Mouse (Mus musculus): ENCODE data around the gene Gm49630. TPM values are rescaled to one million over a fixed set of nuclear protein-coding genes. Genes with fewer than 3 reads are reported as not detected.
"Not testable (repeated sequence)": the region's sequence is repeated elsewhere in the genome, so short reads cannot be mapped to it uniquely, and the experiment has no call there.

Gene Gm49630
- not detected for total RNA-seq (2021)
- long read RNA-seq, experiment 1 = 0 reads
- long read RNA-seq, experiment 2 = 0 reads

DNA sequence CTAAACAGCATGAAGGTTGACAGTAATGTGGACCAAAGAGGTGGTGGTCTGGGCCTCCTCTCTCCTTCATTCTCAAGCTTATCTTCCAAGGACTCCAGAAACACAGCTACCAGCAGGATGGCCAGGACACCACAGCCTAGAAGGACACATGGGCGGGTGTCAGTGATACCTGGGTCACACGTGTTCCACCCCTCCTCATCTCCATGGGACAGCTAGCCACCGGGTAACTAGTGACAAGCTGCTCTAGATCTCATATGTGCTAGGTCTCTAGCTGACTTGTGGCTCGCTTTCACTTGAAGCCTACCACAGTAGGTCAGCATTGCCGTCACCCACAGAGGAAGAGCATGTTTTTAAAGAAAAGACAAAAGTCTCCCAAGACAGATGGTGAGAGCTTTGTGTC is at the start of gene Gm49630:
Gene Gm49630, minus strand, starts transcription at position 101 of the 400 bp plus-strand sequence.
- not testable (repeated sequence) for DNase-seq (ENCODE audit: low spot score in 2 of 2)

DNA sequence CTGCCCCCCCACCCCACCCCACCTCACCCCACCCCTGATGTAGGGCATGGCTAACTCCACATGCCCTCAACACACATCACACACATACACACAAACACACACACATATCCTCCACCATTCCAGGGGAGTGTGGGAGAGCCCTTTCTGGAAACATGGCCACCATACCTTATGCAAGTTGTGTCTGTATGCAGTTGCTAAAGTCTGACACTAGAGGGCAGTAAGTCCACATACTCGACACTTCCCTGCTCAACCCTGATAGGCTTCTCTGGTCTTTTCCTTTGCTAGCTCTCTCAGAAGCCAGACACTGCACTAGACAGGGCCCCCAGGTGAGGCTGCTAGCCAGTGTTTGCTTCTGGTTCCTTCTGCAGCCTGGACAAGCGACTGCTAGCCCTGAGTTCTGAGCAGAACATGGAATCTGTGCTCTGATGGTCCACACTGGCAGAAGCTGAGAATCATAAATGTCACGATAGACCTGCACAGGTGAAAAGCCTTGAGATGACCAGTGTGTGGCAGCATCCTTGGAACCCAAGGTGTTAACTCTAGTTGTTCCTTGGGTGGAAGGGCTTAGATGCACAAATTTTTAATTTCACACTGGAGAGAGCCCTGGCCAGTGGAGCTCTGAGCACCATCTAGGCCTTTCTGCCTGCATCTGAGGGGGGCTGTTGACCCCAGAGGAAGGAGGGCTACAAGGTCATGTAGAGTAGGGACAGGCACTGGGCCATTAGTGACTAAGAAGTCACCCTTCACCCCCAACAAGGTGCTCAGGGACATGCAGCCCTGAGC is 48.6 kb upstream of the Gm49630 start:
- DNase-seq (ENCODE audit: low spot score in 2 of 2) = not testable (repeated sequence)

DNA sequence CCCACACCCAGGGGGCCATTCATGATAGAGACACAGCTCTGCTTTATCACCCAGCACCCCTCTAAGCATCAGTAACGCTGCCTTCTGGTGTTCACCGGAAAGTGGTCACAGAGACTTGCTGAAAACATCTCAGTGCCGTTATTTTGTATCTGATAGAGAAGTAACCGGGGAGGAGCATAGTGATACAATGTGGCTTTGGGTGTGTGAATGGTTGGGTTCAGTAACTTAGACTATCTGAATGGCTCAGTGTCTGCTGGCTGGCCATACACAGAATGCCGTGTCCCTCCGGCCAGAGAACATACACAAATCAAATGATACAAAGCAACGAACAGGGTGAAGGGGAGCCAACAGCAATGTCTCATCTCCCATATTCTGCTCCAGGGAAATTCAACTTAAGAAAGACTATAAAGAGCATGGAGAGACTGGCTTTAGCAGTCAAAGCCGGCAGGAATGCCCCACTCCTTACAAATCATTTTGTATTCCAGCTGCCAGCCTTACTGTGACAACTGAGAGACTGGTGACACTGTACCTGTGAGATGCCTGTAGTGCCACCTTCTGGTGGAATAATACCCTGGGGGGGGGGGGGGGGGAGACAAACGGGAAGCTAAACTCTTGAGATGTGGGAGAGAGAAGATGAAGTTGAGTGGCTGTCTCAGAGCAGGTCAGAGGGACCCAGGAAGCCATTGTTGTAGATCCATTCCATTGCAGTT is 43.0 kb upstream of the Gm49630 start:
- DNase-seq (ENCODE audit: low spot score in 2 of 2) = not testable (repeated sequence)

DNA sequence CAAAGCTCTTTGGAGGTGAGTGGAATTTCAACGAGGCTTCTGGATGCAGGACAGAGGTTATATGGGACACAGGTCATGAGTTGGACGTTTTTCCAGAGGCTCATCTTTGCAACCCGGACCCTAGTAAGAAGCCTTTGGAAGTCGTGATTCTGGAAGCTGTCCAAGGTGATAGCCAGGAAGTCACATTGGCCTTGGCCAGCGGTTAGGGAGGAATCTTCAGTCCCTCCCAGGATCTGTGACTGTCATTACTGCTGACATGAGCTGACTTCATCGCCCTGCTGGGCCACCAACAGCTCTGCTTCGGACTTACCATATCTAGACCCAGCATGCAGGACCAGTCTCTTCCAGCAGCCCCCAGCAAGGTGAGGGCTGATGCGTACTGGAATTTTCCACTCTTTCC is 41.6 kb upstream of the Gm49630 start:
- DNase-seq (ENCODE audit: low spot score in 2 of 2) = not testable (repeated sequence)

DNA sequence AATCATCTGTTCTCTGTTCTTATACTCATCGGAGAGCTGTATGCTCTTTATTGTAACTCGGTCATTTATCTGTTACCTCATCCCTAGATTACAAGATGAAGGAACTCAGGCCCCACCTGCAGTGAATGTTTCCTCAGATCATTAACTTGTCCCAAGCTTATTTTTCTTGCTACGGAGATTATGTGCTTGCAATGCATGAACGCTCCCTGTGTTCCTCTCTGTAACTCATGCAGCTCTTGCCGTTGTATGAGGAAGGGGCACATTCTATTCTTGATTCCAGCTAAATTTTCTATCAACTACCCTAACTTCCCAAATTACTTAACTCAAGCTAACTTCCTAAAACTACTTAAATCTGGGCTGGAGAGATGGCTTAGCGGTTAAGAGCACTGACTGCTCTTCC is 28.0 kb upstream of the Gm49630 start:
- not testable (repeated sequence) for DNase-seq (ENCODE audit: low spot score in 2 of 2)

DNA sequence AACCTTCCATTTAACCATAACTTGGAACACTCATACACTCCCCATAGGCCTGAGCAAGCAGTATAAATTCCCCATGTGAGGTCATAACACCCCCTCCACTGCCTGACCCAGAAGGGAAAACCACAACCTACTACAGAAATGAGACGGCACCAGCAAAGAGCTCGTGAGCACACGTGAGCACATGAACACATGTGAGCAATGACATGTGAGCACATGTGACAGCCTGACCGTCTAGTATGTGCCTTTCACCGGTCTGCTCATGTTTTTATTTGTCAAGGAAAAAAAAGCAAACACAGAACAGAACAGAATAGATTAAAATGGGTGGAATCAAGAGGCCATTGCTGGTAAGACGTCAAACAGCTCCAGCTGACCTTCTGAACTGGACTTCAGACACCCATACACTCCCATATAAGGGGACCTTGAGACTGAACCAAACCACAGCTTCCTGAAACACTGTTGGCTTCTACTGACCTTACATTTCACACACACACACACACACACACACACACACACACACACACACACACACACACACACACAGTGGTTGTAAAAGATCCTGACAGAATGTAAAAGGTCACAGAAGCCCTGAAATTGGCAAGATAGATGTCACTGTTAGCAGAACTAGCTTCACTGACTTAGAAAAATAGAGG is 26.5 kb upstream of the Gm49630 start:
- not testable (repeated sequence) for DNase-seq (ENCODE audit: low spot score in 2 of 2)

DNA sequence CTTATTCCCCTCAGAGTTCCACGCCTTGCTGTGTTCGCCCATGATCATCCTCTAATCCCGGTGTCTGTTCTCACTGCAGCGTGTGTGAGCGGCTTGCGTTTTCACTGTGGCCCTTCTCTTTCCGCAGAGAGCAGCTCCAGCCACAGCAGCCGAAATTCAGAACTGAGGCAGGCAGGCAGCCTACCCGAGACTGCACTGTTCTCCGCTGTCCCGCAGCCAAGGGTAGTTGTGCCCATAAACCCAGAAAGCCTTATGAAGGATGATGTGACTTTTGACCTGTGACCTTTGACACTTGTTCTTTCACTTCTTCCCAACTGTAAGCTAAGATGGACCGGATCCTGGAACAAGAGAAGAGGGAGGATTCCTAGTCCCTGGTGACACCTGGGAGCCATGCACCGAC is 25.3 kb upstream of the Gm49630 start:
- DNase-seq (ENCODE audit: low spot score in 2 of 2) = not testable (repeated sequence)

DNA sequence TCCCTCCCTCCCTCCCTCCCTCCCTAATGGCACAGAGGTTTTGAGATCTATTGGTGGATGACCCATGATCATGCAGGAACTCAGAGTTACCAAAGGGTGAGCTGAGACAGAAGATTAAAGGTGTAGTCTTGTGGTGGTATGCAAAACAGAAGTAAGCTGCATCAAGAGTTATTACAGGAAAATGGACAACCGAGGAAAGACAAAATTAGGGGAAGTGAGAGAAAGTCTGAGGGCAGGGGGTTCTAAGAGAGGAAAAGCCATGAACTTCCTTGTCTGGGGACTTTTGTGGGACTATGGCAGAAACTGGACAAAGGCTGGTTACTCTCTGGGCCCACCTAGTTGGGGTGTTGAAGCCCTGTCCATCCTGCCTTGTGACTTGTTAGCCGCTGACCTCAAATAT is 24.5 kb upstream of the Gm49630 start:
- not testable (repeated sequence) for DNase-seq (ENCODE audit: low spot score in 2 of 2)

DNA sequence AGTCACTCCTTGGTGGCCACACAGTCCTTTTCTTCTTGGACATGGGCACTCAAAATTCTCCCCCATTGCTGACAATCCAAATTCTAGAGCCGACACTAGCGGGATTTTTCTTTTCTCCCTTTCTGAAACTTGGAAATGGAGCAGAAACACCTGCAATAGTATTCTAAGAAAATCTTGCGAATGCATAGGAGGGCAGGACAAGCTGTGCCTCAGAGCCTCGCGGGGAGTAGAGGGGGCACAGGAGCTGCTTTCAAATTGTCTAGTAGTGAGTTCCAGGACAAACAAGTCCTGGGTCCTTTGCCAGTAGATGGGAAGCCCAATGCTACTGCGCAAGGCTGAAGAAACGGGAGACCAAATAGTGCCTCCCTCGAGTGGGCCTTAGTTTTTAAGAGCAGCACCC is 23.9 kb upstream of the Gm49630 start:
- peak in 1 of 2 experiments; percentile 23 for DNase-seq (ENCODE audit: low spot score in 2 of 2)

DNA sequence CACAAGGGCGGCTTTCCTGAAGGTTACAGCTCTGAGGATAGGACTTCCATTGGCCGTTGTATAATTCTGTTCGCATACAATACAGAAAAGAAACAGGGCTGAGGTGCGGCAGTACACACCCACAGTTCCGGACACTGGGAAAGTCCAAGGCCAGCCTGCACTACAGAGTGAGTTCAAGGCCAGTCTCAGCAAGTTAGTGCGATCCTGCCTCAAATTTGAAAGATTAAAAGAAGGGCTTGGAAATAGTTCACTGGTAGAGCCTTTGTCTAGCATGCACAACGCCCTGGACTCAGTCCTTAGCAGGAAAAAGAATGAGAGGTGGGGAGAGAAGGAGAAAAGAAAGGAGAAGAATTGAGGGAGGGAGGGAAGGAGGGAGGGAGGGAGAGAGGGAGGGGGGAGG is 23.3 kb upstream of the Gm49630 start:
- peak; percentile 22 to 37 for DNase-seq (ENCODE audit: low spot score in 2 of 2)

DNA sequence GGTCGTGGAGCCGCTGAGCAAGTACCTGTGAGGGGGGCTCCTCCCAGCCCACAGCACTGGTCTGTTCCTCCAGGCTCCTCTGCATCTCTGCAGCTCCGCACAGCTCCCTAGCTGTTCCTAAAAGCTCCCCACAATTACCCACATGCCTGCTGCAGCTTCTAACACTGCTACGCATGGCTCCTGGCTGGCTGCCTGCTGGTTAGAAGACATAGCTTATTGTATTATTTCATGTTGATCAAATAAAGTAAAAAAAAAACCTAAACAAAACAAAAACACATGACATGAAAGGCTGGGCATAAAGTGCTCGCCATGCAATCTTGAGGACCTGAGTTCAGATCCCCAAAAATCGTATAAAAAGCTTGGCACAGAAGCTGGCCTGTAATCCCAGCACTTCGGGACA is 18.1 kb upstream of the Gm49630 start:
- DNase-seq (ENCODE audit: low spot score in 2 of 2) = not testable (repeated sequence)

DNA sequence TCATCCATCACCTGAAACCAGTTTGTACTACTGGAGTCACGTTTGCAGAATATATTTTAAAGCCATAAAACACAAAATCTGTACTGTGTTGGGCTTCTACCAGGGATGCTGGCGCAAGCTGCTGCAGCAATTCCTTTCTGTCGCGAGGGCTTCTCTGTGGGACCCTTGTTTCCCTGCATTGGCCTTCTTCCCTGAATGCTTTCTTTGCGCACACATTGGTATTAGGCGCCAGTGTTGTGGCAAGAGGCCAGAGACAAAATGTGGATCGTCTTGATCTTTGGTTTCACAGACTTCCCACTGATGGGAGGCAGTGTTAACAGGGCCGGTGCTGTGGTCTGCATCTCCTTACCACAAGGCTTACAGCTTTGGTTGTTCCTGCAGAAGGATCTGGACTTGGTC is 17.2 kb upstream of the Gm49630 start:
- DNase-seq (ENCODE audit: low spot score in 2 of 2) = not testable (repeated sequence)

DNA sequence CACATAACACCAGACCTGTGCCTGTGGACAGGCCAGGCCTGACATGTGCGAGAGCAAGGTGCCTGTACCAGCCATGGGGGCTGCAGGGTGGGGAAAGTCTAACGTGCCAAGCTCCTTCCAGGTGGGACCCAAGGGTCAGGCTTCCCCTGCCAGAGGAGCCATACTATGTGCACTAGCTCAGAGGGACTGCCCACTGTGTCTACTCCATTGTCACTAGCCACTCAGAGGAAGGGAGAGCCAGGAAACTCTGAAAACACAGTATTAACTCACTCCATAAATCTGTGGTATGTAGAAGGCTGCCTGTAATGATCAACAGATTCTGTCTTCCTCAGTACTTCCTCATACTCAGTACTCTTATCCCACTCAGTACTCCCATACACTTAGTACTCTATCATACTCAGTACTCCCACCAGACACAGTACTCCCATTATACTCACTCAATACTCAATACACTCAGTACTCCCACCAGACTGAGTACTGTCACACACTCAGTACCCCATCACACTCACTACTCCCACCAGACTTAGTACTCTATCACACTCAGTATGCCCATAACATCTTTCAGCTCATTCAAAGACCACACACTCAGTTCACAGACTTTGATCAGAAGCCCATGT is 16.7 kb upstream of the Gm49630 start:
- DNase-seq (ENCODE audit: low spot score in 2 of 2) = not testable (repeated sequence)

DNA sequence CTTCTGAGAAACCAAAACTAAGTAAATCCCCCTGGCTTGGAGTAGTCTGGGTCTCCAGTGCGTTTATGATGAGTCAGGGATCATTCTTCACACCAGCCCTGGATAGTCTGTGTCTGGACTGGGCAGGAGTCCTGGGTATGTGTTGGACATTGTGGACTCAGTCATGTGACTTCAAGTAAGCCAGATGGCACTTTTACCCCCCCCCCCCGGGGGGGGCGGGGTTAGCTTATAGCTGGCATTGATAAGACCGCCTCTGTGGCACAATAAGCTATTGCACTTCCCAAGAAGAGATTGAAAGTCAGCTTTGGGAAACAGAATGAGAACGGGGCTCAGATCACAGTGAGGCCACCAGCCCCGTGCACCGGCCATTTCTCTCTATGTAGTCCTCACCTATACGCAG is 14.2 kb upstream of the Gm49630 start:
- DNase-seq (ENCODE audit: low spot score in 2 of 2) = not testable (repeated sequence)

DNA sequence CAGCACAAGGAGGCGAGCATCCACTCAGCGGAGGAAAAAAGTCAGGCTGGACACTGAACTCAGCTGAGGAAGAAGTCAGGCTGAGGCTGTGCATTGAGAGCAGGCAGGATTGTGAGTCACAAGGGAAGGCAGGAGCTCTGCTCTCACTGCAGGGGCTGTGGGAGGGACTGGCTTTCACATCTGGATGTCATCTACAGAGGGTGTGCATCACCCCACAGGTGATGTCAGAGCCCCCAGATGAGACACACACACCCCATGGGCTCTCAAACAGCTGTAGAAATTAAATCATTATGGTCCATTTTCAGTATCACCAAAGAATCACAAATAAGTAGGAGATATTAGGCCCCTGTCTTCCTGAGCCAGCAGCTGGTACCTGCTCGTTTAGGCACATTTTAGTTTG is 13.6 kb upstream of the Gm49630 start, which contains the start of gene Unc93a2:
Gene Unc93a2, minus strand, starts transcription at position 101 of the 400 bp plus-strand sequence.
- DNase-seq (ENCODE audit: low spot score in 2 of 2) = not testable (repeated sequence)

DNA sequence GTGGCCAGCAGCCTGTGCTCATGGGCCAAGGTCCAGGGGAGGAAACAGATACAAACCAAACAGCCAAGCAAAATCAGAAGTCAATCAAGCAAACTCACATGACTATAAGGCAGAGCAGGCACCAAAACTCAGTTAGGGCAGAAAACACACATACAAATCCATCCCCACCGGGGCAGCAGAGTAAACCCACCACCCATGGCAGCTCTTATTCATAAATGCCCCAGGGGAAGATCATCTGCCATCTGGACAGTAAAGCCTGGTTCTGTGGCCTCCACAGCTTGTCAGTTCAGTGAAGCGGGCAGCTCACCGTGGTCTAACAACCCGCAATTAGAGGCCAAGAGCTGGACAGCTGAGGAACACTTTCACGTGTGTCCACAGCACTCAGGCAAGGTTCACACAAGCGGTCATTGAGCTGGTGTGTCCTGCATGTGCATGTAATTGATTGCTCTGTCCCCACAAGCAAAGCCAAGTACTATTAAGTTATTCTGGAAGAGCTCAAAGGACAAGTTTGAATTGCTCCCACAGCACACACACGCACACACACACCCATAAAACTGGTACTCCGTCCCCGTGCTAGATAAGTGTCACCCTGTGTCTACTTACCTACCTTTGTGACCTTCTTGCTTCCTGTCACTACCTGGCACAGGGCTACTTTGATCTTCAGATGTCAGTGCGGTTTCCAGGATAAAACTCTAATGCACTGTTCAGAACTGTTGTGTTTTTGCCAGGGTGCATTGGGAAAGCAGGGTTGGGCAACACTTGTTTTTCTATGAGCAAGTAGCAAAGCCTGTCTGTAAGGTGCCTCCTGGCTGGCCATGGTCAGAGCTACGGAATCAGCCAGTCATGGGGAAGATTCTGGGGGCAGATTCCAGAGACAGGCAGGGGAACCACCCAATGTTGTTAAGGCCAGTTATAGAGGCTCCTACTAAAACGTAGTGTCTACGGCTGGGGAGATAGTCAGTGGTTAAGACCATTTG is 11.7 kb upstream of the Gm49630 start:
- DNase-seq (ENCODE audit: low spot score in 2 of 2) = not testable (repeated sequence)

DNA sequence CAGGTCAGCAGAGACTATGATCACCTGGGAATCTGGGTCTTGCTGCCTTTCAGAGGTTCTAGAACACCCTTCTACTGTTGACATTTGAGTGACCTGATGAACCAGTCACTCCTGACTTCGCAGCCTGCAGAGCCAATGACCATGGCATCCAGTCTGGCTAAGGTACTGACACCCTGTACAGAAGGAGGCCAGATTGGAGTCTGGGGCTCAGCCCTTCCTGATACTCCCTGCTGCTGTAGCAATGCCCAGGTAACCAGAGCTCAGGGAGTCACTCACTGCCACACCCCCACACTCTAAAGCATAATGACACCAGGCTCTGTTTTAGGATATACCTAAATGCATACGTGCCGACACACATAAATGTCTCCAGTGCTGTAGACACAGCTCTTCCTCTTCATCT is 10.9 kb upstream of the Gm49630 start:
- DNase-seq (ENCODE audit: low spot score in 2 of 2) = not testable (repeated sequence)

DNA sequence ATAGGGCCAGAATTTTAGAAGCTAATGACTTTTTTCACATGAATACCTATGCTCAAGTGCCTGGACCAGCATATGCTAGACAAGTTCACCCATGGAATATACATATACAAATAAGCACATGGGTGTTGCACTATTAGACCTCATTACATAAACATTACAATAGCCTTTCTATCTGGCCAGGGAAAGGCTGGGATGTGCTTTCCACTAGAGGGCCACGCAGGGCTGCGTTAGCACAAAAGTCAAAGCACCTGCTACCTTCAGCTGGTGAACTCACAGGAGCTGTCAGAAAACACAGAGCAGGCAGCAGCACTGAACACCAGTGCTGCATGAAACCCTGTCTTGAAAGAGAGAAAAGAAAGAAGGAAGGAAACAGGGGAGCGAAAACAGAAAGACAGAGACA is 6.1 kb upstream of the Gm49630 start:
- DNase-seq (ENCODE audit: low spot score in 2 of 2) = not testable (repeated sequence)

DNA sequence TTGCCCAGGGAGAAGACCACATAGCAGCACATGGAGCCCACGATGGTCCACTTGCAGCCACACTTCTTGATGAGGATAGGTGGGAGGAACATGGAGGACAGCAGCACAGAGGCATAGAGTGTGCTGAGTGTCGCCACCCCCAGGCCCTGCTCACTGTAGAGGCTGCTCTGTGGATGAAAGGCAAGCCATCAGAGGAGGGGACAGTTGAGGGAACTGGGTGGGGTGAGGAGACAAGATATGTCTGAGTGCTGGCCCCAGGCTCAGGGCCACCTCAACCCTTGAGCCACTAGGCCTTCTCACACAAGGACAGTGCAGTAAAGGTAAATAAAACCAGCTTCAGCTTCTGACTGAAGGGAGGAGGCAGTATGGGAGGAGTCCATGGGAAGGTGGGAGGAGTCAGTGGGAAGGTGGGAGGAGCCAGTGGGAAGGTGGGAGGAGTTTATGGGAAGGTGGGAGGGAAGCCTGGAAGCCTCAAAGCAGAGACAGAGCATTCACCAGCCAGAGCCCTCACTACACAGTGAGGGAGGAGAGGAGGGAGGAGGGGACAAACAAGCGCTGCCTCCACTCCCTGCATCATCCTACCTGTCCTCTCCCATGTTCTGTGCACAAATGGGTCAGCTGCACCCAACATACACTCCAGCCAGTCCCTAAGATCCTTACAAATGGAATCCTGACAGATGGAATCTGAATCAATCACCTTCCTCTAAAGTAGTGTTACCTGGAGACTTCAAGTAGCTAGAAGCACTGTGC is 5.3 kb upstream of the Gm49630 start:
- not testable (repeated sequence) for DNase-seq (ENCODE audit: low spot score in 2 of 2)
